Mouse (Mus musculus) myocyte (in vitro differentiated cells): Measurements from ENCODE around the gene Ret. TPM values are rescaled to one million over a fixed set of nuclear protein-coding genes. Genes with fewer than 3 reads are reported as not detected.

Source experiments
- H3K27me3 ChIP-seq: one replicate; pipeline ENCODE4 v1.6.1; 2011; ENCODE audit not compliant: control insufficient read depth, insufficient read depth, insufficient read length
- H3K36me3 ChIP-seq: one replicate; pipeline ENCODE4 v1.6.1; 2011; ENCODE audit not compliant: control insufficient read depth, insufficient read depth
- H3K4me2 ChIP-seq: one replicate; pipeline ENCODE4 v1.6.1; 2011; ENCODE audit warnings: low read depth, control low read depth
- H3K4me3 ChIP-seq: one replicate; pipeline ENCODE4 v1.5.1; 2011; ENCODE audit warnings: mild to moderate bottlenecking, control low read depth, moderate library complexity
- H3K79me2 ChIP-seq: one replicate; pipeline ENCODE4 v1.6.1; 2011; ENCODE audit not compliant: control insufficient read depth, insufficient read depth
- H3ac ChIP-seq: one replicate; pipeline ENCODE4 v1.6.1; 2011; ENCODE audit not compliant: control insufficient read depth, insufficient read length
- CEBPB ChIP-seq: IDR thresholded peaks from 2 replicates; pipeline ENCODE4 v1.6.1; 2011; ENCODE audit warnings: mild to moderate bottlenecking, moderate library complexity; ENCODE audit not compliant: poor library complexity, insufficient read depth, severe bottlenecking
- E2F4 ChIP-seq: IDR thresholded peaks from one replicate; pipeline ENCODE4 v1.6.1; 2011; ENCODE audit warnings: mild to moderate bottlenecking, control low read depth, moderate library complexity; ENCODE audit not compliant: insufficient read depth
- MAX ChIP-seq: IDR thresholded peaks from one replicate; pipeline ENCODE4 v1.6.1; 2011; ENCODE audit warnings: low read depth, mild to moderate bottlenecking, control low read depth
- MYOD1 ChIP-seq, 3 experiments: IDR thresholded peaks; one replicate each; pipeline ENCODE4 v1.6.1; 2011; ENCODE audit warnings: control low read depth in 2 of 3, low read depth in 2 of 3, mild to moderate bottlenecking in 2 of 3, moderate library complexity in 1 of 3; ENCODE audit not compliant: insufficient read length in 2 of 3, control insufficient read depth in 1 of 3
- MYOG ChIP-seq, 3 experiments: IDR thresholded peaks; one replicate each; pipeline ENCODE4 v1.6.1; 2011; ENCODE audit warnings: control low read depth in 2 of 3, low read depth in 2 of 3, mild to moderate bottlenecking in 2 of 3; ENCODE audit not compliant: insufficient read length in 2 of 3, control insufficient read depth in 1 of 3, insufficient read depth in 1 of 3
- POLR2A ChIP-seq: IDR thresholded peaks from one replicate; pipeline ENCODE4 v1.6.1; 2011; ENCODE audit warnings: low read depth, mild to moderate bottlenecking, control low read depth, moderate library complexity; ENCODE audit not compliant: insufficient read length
- POLR2AphosphoS2 ChIP-seq: IDR thresholded peaks from one replicate; pipeline ENCODE4 v1.6.1; 2011; ENCODE audit warnings: low read depth, control low read depth; ENCODE audit not compliant: insufficient read length
- REST ChIP-seq: IDR thresholded peaks from one replicate; pipeline ENCODE4 v1.6.1; 2011; ENCODE audit warnings: mild to moderate bottlenecking, control low read depth, moderate library complexity; ENCODE audit not compliant: insufficient read depth, insufficient read length
- SRF ChIP-seq: IDR thresholded peaks from one replicate; pipeline ENCODE4 v1.6.1; 2011; ENCODE audit warnings: low read depth; ENCODE audit not compliant: control insufficient read depth, insufficient read length
- TCF12 ChIP-seq: IDR thresholded peaks from one replicate; pipeline ENCODE4 v1.6.1; 2011; ENCODE audit warnings: mild to moderate bottlenecking, control low read depth; ENCODE audit not compliant: poor library complexity, insufficient read depth, severe bottlenecking
- TCF3 ChIP-seq: IDR thresholded peaks from one replicate; pipeline ENCODE4 v1.6.1; 2011; ENCODE audit warnings: low read depth, control low read depth; ENCODE audit not compliant: insufficient read length
- USF1 ChIP-seq: IDR thresholded peaks from one replicate; pipeline ENCODE4 v1.6.1; 2011; ENCODE audit warnings: low read depth, mild to moderate bottlenecking, control low read depth, moderate library complexity
- polyA plus RNA-seq: library from polyadenylated mRNA; unstranded; fragments of >200 nt; fragmentation: generic; extraction: Trizol; gene quantifications from one replicate; pipeline ENCODE4 v1.2.1, GENCODE M21; 2012; ENCODE audit warnings: missing spikeins

Gene Ret
- polyA plus RNA-seq, 1 experiment = 1.8 TPM

DNA sequence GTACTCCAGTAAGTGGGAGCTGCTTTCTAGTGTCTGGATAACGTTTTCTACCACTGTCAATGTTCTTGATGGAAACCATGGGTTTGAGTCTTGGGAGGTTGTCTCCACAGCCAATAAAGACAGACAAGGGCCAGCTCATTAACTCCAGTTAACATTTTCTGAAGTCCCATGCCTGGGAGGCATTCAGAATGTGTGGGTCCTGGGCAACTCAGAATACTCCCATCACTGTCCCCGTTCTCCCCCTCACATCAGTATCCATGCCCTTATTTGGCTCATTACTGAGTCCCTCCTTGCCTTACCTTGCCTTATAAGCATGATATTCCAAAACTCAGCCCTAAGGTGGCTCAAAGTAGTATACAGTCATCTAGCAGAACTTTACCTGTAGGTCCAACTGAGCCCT, 25.0 kb upstream of the Ret start:
- H3K27me3 ChIP-seq = peaks cover 30% of the 10 kb centered on the region
- TF ChIP-seq POLR2A (no peak), E2F4 (no peak), TCF3 (no peak), REST (no peak), TCF12 (no peak), MYOD1 (IDR thresholded peaks at IDR 0.05; ENCODE audit: control insufficient read depth in 1 of 3, insufficient read length in 2 of 3, low read depth in 2 of 3) (no peak), MYOG (IDR thresholded peaks at IDR 0.05; ENCODE audit: control insufficient read depth in 1 of 3, insufficient read depth in 1 of 3, insufficient read length in 2 of 3, low read depth in 2 of 3) (no peak), MAX (no peak), CEBPB (no peak)
- H3K36me3 ChIP-seq = no peaks in the 10 kb centered on the region
- H3K4me2 ChIP-seq = no peak overlapping the region
- no peaks in the 10 kb centered on the region for H3K79me2 ChIP-seq
- H3ac ChIP-seq = no peak overlapping the region
- no peak overlapping the region for H3K4me3 ChIP-seq

DNA sequence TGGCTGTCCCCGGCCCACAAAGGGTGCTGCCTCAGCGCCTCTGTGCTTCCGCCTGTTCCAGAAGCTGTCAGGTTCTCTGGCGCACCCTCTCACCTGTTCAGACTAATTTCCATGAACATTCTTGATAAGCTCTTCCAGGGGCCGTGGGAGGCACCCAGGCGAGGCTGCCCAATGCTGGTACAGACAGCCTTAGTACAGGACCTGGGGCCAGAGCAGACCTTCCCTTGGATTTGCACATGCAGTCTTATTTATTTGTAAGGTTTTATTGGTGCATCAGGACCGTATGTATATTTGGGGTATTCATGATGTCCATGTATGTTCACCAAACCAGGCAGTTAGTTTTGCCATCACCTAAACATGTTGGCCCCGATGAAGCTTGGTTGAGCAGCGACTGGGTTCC, 18.2 kb upstream of the Ret start:
- H3K79me2 ChIP-seq = no peaks in the 10 kb centered on the region
- peaks cover 9% of the 10 kb centered on the region for H3K27me3 ChIP-seq
- no peak for TF ChIP-seq USF1
- no peak for TF ChIP-seq TCF12
- TF ChIP-seq MAX = no peak
- TF ChIP-seq TCF3 = no peak
- H3K4me3 ChIP-seq = no peak overlapping the region
- H3K4me2 ChIP-seq = no peak overlapping the region
- no peaks in the 10 kb centered on the region for H3K36me3 ChIP-seq
- H3ac ChIP-seq = no peak overlapping the region

DNA sequence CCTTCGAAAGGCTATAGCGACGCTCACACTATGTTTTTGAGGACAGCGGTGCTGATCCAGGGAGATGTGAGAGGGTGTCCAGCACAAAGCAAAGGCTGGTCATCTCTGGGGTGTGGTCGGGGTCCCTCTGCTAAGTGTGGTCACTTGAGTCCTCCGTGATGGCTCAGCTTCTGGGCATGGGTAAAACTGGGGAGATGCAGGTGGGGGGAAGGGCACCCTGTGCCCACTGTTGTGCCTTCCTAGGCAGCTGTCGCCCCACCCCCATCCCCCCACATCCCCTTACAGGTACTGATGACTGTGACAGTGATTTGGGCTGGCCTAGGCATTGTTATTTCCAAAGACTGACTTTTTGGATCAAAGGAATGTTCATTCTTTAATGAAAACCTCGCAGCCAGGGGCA, 10.8 kb upstream of the Ret start:
- TF ChIP-seq POLR2AphosphoS2 (no peak), MYOG (IDR thresholded peaks at IDR 0.05; ENCODE audit: control insufficient read depth in 1 of 3, insufficient read depth in 1 of 3, insufficient read length in 2 of 3, low read depth in 2 of 3) (no peak), POLR2A (no peak), REST (no peak), USF1 (no peak), MAX (no peak), MYOD1 (IDR thresholded peaks at IDR 0.05; ENCODE audit: control insufficient read depth in 1 of 3, insufficient read length in 2 of 3, low read depth in 2 of 3) (no peak), TCF3 (no peak), SRF (no peak), CEBPB (no peak), TCF12 (no peak), E2F4 (no peak)
- Histone ChIP-seq H3K4me2 (no peak overlapping the region), H3K27me3 (peaks cover 21% of the 10 kb centered on the region), H3K79me2 (no peaks in the 10 kb centered on the region), H3ac (no peak overlapping the region), H3K36me3 (no peaks in the 10 kb centered on the region), H3K4me3 (no peak overlapping the region)

DNA sequence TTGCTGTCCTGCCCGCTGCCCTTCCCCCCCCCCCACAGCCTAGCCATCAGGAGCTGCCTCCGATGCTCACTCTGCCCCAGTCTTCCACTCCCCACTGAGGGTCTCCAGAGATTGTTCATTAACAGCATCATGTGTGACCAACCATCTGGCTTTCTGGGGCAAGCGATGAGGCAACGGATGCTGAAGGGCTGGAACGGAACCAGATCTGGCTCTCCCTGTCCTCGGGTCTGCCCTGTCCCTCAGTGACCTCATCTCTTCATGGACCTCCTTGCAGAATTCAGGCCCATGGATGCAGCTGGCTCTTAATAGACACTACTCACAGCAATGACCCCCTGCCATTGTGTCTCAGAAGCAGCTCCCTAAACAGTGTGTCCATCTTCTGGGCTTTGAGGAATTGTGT, 8.9 kb upstream of the Ret start:
- Histone ChIP-seq H3K79me2 (no peaks in the 10 kb centered on the region), H3K4me3 (no peak overlapping the region), H3K27me3 (peaks cover 36% of the 10 kb centered on the region), H3ac (no peak overlapping the region), H3K36me3 (no peaks in the 10 kb centered on the region), H3K4me2 (no peak overlapping the region)
- TF ChIP-seq POLR2AphosphoS2 = no peak
- TF ChIP-seq POLR2A = no peak
- no peak for TF ChIP-seq TCF3
- no peak for TF ChIP-seq E2F4

DNA sequence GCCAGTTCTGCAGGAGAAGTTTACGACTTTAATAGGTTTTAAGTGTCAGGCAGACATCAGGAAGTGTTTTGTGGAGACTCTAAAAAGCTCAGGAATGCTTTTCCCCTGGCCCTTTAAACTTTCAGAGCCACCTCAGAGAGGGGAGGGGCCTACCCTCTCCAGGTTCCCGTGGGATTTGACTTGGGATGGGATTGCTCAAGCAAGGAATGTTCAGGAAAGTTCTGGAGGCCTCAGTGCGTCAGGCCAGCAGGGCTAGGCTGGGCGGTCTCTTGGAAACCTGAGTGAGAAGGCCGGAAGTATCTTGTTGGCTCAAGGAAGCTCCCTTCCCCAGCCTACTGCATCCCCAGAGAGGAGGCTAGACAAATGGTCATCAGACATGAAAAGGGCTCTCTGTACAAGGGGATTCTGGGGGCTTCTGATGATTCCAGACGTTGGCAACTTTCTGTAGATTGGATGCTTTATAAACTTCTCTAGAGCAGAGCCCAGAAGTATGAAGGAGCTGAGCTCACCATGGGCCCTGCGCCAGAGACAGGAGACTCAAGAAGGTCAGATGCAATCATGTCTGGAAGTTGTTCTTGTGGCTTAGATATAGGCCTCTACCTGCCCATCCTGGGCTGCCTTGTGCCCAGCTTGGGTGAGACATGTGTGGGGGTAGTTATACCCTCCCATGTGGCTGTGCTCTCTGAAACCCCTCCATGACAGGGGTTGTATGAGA, 7.8 kb upstream of the Ret start:
- Histone ChIP-seq H3K36me3 (no peaks in the 10 kb centered on the region), H3K79me2 (no peaks in the 10 kb centered on the region), H3K4me2 (no peak overlapping the region), H3ac (no peak overlapping the region), H3K4me3 (no peak overlapping the region), H3K27me3 (peaks cover 46% of the 10 kb centered on the region)
- TF ChIP-seq REST (no peak), SRF (no peak), TCF3 (no peak), CEBPB (no peak), USF1 (no peak), POLR2A (no peak), MYOG (IDR thresholded peaks at IDR 0.05; ENCODE audit: control insufficient read depth in 1 of 3, insufficient read depth in 1 of 3, insufficient read length in 2 of 3, low read depth in 2 of 3) (no peak), TCF12 (no peak), MAX (no peak), POLR2AphosphoS2 (no peak), E2F4 (no peak), MYOD1 (IDR thresholded peaks at IDR 0.05; ENCODE audit: control insufficient read depth in 1 of 3, insufficient read length in 2 of 3, low read depth in 2 of 3) (no peak)
